Mouse (Mus musculus) CD4-positive, CD25-positive, alpha-beta regulatory T cell, adult 4 months (primary cell): Measurements from ENCODE around the gene Gm7697. TPM values are rescaled to one million over a fixed set of nuclear protein-coding genes. Genes with fewer than 3 reads are reported as not detected.
"Not testable (repeated sequence)": the region's sequence is repeated elsewhere in the genome, so short reads cannot be mapped to it uniquely, and the experiment has no call there.

Experiments used
- ATAC-seq: one replicate; pipeline ENCODE4 v1.8.0; 2017
- polyA plus RNA-seq, 2 experiments: library from polyadenylated mRNA; unstranded; fragments of 100-300 nt; shearing (Covaris generic); gene quantifications; one replicate each; pipeline ENCODE4 v1.2.1; 2017

Gm7697 gene
- not detected for polyA plus RNA-seq

DNA sequence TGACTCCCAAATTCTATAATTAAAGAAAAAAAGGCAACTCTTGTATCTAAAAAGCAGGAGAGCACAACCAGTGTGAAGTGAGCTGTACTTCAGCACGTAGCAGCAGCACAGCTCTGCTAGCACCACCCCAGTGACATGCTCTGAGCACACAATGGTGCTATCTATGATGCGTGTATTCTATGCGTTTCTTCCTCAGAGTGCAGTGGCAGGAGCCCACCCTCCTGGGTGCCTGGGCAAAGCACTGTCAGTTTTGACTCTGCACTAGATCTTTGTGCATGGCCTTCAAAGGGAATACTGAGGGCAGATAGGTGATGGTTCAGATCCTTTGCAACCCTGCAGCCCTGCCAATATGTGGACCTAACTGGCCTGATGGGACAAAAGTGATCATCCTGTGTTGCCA is at the start of gene Gm7697:
TSS of gene Gm7697 (minus strand) at position 101 of the 400 bp plus-strand sequence.
- ATAC-seq: not testable (repeated sequence)

DNA sequence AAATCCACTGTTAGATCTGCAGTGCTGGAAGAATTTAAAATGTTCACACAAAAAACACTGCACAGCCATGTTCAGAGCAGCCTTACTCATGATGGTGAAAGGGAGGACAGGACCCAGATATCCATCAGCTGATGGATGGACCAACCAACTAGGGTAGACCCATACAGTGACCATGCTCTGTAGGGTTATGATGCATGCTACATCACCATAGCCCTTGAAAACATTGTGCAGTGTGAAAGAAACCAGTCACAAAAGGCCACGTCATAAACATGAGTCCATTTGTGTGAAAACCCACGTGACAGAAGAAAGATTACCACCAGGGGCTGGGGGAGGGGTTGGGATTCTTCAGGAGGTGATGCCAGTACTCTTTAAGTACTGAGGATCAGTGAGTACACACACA is 28.5 kb upstream of the Gm7697 start:
- ATAC-seq: not testable (repeated sequence)

DNA sequence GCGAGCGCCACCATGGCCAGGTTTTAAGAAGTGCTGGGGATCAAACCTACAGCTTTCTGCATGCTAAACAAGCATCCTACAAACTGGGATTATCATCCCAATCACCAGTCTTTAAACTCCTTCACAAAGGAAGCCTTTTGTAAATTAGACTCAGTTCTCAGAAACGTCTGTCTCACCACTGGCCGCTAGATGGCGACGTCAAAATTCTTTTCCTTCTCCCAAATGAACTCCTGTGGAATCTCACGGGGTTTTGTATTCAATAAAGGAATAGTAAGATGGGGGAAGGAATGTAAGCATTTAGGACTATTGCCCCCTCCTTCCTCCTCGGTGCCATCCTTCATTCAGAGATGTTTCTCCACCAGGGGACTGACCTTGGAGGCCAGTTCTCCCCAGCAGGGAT is 26.8 kb upstream of the Gm7697 start:
- not testable (repeated sequence) for ATAC-seq

DNA sequence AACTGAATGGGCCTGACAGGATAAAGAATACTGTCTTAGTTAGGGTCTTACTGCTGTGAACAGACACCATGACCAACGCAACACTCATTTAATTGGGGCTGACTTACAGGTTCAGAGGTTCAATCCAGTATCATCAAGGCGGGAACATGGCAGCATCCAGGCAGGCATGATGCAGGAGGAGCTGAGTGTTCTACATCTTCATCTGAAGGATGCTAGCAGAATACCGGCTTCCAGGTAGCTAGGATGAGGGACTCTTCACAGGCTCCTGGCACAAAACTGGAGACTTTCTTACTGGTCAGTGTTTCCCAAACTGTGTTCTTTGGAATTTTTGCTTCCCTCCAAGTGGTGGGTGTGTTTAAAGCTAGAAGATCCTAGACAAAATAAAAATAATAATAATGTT is 25.3 kb upstream of the Gm7697 start:
- not testable (repeated sequence) for ATAC-seq

DNA sequence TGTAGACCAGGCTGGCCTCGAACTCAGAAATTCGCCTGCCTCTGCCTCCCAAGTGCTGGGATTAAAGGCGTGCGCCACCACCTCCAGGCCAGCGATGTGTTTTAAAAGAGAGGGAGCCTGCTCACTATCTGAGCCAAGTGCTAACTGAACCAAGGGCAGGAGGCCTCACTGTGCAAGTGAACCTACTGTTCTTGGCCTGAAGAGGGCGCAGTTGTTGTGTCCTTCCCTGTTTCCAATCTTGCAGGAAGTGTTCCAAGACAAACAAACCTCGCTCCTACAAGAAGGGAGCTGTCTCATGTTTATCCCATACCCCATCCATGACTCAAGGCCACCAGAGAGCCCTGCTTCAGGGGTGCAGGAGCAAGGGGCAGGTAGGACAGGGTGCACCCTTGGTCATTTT is 24.4 kb upstream of the Gm7697 start:
- not testable (repeated sequence) for ATAC-seq

DNA sequence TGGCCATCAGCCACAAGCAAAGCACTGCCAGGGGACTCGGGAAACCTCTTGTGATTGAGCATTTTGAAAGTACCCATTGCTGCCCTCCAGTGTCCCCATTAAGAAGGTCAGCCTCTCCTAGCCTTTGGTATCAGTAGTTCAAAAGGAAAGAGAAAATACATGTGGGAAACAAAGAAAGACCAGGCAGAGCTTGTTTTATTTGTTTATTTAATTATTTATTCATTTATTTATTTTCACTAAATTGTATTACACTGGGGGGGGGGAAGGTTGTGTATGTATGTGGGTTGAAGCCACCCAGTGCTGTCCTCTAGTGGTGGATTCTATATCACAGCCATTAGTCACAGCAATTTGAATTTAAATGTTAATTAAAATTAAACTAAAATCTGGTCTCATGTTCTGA is 22.2 kb upstream of the Gm7697 start:
- not testable (repeated sequence) for ATAC-seq

DNA sequence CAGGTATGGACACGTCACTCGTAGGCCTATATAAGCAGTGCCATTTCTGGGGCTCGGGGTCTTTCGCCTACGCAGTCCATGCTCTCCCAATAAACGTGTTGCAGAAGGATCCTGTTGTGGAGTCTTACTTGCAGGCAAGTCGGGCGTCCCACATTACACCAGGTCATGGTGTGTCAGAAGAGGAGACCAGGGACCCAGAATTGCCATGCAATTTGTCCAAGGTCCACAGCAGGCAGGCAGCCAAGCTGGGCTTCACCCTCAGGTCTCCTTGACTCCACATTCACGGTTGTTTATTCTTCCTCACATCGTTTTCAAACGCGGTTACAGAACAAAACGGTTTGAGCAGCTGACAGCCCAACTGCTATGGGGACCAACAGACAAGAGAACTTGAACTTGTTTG is 21.7 kb upstream of the Gm7697 start:
- not testable (repeated sequence) for ATAC-seq

DNA sequence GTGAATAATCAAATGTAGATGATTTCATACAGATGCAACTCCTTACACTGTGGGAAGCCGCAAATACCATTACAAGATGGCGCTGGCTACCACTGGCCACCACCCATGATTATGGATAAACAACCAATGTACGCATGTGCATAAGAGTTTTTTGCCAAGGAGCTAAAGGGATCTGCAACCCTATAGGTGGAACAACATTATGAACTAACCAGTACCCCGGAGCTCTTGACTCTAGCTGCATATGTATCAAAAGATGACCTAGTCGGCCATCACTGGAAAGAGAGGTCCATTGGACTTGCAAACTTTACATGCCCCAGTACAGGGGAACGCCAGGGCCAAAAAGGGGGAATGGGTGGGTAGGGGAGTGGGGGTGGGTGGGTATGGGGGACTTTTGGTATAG is 21.2 kb upstream of the Gm7697 start:
- not testable (repeated sequence) for ATAC-seq

DNA sequence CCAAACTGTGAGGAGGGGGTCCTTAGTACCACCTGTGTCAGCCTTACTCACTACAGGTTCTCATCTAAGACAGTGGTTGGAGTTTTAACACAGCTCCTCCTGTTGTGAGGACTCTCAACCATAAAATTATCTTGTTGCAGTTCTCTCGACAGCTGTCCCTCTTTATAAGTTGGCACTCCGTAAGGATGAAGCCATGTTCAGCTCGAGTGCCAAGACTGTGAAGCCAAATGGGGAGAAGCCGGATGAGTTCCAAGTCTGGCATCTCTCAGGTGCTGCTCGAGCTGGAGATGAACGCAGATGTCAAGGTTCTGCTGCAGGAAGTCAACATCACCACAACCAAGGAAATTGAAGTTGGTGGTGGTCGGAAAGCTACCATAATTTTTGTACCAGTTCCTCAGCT is 18.0 kb upstream of the Gm7697 start:
- ATAC-seq: not testable (repeated sequence)

DNA sequence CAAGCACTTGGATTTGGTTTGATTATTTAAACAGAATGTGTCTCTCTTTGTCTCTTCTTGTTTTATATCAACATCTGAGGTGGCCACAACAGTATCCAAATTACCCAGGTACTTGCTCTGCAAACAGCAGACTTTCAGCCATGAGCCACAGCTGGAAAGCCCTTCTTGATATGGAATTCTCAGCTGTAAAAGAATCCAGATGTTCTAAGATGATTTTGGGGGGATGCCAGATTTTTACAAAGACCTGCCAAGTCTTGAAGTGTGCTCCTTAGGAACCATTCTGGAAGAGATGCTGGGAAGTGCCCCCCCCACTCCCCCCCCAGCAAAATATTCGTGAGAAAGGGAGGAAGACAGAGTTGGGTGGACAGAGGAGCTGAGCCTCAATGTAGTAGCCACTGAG is 17.6 kb upstream of the Gm7697 start:
- ATAC-seq: not testable (repeated sequence)

DNA sequence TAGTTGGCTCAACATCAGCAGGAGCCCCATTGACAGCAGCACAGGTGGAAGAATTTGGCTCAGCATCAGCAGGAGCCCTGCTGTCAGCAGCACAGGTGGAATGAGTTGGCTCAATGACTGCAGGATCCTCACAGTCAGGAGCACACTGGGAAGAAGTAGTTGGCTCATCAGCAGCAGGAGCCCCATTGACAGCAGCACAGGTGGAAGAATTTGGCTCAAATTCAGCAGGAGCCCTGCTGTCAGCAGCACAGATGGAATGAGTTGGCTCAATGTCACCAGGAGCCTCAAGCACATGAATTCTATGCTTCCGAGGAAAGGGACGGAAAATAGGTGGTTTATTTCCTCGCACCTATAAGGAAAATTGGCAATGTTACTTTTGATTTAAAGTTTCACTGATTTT is 47.8 kb downstream of the Gm7697 start:
- not testable (repeated sequence) for ATAC-seq

DNA sequence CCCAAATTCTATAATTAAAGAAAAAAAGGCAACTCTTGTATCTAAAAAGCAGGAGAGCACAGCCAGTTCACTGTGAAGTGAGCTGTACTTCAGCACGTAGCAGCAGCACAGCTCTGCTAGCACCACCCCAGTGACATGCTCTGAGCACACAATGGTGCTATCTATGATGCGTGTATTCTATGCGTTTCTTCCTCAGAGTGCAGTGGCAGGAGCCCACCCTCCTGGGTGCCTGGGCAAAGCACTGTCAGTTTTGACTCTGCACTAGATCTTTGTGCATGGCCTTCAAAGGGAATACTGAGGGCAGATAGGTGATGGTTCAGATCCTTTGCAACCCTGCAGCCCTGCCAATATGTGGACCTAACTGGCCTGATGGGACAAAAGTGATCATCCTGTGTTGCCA is 69.3 kb downstream of the Gm7697 start, which contains the start of gene Gm9495:
TSS of gene Gm9495 (minus strand) at position 101 of the 400 bp plus-strand sequence.
- ATAC-seq: not testable (repeated sequence)

Other genes with a start within 250 kb of the Gm7697 start
- gene Gm9495, start 69.4 kb downstream of the Gm7697 start, polyA plus RNA-seq: not detected
- 10 to 100 TPM; 34.9 to 47.5 TPM for gene Zfp868, start 102.6 kb upstream of the Gm7697 start, polyA plus RNA-seq
- gene Zfp964, start 131.5 kb upstream of the Gm7697 start, polyA plus RNA-seq: under 1 TPM; 0.89 to 0.95 TPM
- gene Zfp869, start 187.7 kb upstream of the Gm7697 start, polyA plus RNA-seq: 10 to 100 TPM; 49.1 to 73.3 TPM
- gene Zfp963, start 227.0 kb upstream of the Gm7697 start, polyA plus RNA-seq: 1 to 10 TPM; 6.8 to 8.1 TPM